Mouse (Mus musculus): ENCODE results near the gene Hist2h2aa2.
A peak's percentile ranks its signal among the peaks of the same experiment; 100 is the strongest.

The Hist2h2aa2 gene

GRCm38 (mm10) chr3:96236834-96237334 is 3.2 kb downstream of the Hist2h2aa2 start:
- no peak for DNase-seq (ENCODE audit: low read depth)

DNA sequence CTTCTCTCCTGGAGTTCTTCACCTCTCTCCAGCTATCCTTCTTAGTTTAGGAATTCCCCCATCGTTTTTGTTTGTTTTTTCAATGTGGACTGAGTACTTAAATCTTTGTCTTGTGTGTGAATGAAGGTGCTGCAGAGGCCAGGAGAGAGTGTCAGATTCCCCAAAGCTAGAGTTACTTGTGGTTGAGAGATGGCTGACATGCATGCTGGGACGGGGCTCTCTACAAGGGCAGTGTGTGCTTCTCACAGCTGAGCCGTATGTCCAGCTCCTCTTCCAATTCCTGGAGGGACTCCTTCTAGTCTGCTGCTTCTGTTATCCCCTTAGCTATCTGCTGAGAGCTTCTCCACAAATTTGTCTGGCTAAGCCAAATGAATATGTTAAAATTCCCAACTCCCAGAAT is 4.2 kb downstream of the Hist2h2aa2 start:
- no peak for DNase-seq (ENCODE audit: low read depth)

DNA sequence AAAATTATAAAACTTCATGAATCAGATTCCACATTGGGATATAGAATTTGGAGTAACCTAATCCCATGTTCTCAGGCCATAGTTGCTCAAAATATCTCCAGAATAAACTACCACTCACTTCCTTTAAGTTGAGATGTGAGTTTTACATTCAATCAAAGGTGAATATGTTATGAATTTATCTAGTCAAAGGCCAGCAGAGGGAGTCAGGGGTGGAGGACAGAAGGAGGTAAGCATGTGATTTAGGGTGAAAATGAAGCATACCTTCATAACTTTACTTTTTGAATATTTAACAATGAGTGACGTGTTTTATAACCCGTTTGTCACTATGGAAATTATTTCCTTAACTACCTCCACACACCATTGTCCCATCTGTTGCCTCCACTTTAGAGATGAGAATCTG is 5.2 kb downstream of the Hist2h2aa2 start:
- DNase-seq (ENCODE audit: low read depth), result peak; percentile 48

GRCm38 (mm10) chr3:96231758-96232120 is 8.3 kb downstream of the Hist2h2aa2 start:
- DNase-seq (ENCODE audit: low read depth), result no peak

- no peak for DNase-seq (ENCODE audit: low read depth)
These were observed 8.9 kb downstream of the Hist2h2aa2 start for GRCm38 (mm10) chr3:96230910-96231757.

- DNase-seq (ENCODE audit: low read depth), result no peak
These were observed 9.7 kb downstream of the Hist2h2aa2 start for GRCm38 (mm10) chr3:96230404-96230803.

DNA sequence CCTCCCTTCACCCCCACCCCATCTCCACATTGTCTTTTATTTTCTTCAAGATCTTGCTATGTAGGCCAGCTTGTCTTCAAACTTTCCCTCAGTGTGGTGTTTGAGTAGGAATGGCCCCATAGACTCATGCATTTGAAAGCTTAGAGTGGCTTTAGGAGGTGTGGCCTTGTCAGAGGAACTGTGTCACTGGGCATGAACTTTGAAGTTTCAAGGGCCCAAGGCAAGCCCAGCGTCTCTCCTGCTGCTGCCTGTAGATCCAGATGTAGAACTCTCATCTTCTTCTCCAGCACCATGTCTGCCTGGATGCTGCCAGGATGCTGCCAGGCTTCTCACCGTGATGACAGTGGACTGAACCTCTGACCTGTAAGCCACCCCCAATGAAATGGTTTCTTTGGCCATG is 11.2 kb downstream of the Hist2h2aa2 start:
- no peak for DNase-seq (ENCODE audit: low read depth)

- peak; percentile 89 for DNase-seq (ENCODE audit: low read depth)
These were observed 13.1 kb downstream of the Hist2h2aa2 start for GRCm38 (mm10) chr3:96226695-96227648.

DNA sequence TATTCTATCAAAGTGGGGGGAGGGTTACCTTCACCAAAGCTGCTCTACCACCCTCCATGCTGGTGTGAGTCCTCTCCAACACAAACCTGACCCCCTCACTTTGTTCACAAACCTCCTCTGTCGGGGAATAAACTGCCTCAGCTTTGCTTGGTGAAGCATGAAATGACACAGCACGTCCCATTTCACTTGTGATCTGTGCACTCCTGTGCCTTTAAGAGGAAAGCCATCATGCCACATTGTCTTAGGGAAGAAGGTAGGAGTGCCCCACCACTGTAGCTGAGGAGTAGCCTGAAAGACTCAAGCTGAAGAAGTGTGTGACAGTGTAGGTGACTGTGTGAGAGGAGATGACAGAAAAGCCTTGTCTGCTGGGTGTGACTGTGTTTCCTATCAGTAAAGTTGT is 14.7 kb downstream of the Hist2h2aa2 start:
- DNase-seq (ENCODE audit: low read depth), result no peak

- DNase-seq (ENCODE audit: low read depth), result no peak
These were observed 17.3 kb downstream of the Hist2h2aa2 start for GRCm38 (mm10) chr3:96222774-96223173.

DNA sequence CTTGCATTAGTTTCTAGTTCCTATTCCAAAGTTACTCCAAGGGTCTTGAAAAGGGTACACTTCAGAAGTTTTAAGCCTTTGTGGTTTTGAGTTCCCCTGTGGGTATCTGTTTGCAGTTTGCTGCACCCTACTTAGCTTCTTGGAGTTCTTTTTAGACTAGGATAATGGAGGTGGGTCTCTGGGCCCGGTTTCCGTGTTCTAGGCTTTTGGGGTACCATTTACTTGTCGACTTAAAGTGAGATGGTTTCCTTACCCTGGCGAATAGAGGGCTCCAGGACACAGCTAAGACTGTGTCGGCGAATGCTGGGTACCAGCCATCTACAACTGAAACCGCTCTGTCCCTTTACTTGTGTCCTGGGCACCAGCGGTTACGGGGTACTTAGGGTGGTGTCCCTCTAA is 18.4 kb downstream of the Hist2h2aa2 start:
- no peak for DNase-seq (ENCODE audit: low read depth)

DNA sequence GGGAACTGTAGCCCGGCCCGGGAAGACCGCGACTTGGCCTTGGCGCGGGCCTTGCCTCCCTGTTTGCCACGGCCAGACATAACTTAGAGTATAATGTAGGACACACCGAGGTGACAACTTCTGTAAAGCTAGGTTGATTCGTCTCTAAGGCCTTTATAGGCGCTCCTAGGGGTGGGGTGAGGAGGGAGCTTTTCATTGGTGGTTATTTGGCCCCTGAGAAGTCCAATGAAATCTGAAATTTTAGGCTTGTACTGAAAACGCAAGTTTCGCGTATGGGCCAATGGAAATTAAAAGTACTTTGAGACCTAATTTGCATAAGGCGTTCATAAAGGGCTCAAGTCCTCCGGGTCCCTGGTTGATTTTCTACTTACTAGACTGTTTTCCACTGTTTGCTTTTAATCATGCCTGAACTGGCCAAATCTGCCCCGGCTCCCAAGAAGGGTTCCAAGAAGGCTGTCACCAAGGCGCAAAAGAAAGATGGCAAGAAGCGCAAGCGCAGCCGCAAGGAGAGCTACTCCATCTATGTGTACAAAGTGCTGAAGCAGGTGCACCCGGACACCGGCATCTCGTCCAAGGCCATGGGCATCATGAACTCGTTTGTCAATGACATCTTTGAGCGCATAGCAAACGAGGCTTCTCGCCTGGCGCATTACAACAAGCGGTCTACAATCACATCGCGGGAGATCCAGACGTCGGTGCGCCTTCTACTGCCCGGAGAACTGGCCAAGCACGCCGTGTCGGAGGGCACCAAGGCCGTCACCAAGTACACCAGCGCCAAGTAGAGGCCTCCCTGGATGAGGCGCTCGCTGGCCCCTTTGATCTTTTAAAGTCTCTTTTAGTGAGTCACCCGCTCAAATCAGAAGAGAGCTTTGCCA is 19.1 kb downstream of the Hist2h2aa2 start, which contains the start of the genes Hist2h2ac and Hist2h2be:
Gene Hist2h2ac, minus strand, starts transcription at position 116 of the 875 bp plus-strand sequence.
Gene Hist2h2be, plus strand, starts transcription at position 355 of the 875 bp plus-strand sequence.
- DNase-seq (ENCODE audit: low read depth), result peak; percentile 100

- DNase-seq (ENCODE audit: low read depth), result peak; percentile 87
These were observed 19.8 kb downstream of the Hist2h2aa2 start for GRCm38 (mm10) chr3:96220131-96220764.

- DNase-seq (ENCODE audit: low read depth), result peak; percentile 99
These were observed 20.4 kb downstream of the Hist2h2aa2 start, which contains the start of the genes Bola1 and Hist2h2ab for GRCm38 (mm10) chr3:96219661-96220130. Bola1 (minus strand) TSS chr3:96219709. Hist2h2ab (plus strand) TSS chr3:96219865.

DNA sequence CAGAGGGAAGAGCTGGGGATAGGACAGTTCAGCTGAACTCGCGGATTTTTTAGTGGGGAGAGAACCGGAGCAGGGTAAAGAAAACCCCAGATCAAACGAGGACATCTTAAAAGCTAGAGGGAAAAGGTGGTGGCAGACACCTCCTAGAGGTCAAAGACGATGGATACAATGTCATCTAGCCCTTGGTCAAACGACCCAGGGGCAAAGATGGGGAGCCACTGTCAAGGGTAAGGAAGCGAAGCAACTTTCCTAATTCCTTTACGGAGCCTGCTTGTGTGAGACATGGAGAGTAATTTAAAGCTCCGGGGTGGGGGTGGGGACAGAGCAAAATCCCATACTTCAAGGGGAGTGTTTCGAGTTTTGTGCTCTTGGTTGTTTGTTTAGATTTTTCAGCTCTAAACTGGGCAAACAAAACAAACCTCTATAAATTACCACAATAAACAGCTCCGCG is 20.9 kb downstream of the Hist2h2aa2 start:
- peak; percentile 83 for DNase-seq (ENCODE audit: low read depth)

DNA sequence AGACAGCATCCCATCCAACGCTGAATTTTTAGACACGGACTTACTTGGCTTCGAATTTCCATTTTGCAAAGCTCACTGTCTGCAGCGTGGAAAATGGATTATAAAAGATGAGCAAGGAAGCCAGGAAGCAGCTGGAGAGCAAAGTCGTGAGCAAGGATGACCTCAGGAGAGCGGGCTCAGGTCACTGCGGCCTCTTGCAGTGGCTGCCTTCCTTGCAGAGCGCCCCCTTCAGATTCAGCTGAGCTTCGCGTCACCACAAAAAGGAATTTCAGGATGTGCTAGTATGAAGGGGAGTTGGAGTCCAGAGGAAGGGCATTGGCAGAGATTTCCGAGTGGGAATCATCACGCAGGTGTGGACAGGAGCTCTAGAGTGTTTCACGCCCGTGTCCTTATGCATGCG is 30.8 kb downstream of the Hist2h2aa2 start:
- DNase-seq (ENCODE audit: low read depth), result no peak

DNA sequence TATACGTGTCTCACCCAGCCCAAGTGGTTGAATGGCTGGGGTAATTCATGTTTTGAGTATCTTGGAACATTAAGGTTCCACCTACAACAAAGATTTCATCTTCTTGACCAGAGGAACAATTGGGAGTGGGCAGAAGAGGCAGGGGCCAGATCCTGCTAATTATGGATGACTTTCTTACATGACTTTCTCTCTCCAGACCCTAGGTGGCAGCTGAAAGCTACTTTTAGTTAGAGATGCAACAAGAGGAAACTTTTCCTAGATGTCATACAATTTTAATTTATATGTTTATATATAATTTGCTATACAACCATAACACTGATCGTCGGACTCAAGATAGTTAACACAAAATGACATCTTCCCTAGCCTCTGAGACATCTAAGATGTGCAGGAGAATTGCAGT is 32.3 kb downstream of the Hist2h2aa2 start:
- peak; percentile 32 for DNase-seq (ENCODE audit: low read depth)

- DNase-seq (ENCODE audit: low read depth), result peak; percentile 18
These were observed 40.3 kb downstream of the Hist2h2aa2 start for GRCm38 (mm10) chr3:96199731-96200130.

DNA sequence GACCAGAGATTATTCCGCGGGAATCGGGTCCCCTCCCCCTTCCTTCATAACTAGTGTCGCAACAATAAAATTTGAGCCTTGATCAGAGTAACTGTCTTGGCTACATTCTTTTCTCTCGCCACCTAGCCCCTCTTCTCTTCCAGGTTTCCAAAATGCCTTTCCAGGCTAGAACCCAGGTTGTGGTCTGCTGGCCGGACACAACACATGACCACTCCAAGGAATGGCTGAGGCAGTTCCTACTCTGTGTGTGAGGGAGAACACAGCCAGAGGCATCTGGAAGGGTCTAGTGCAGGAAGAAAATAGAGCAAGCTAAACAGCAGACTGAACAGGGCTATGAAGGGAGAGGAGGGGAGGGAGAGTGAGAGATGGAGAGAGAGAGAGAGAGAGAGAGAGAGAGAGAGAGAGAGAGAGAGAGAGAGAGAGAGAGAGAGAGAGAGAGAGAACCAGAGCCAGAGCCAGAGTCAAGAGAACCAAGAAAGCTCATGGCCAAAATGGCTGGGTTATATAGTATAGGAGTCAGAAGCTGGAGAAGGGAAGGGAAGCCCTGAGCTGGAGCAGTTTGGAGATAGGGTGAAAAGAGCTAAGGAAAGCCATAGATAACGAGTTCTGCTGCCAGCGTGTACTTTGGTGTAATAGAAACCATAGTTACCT is 41.4 kb downstream of the Hist2h2aa2 start:
- peak; percentile 33 for DNase-seq (ENCODE audit: low read depth)

DNA sequence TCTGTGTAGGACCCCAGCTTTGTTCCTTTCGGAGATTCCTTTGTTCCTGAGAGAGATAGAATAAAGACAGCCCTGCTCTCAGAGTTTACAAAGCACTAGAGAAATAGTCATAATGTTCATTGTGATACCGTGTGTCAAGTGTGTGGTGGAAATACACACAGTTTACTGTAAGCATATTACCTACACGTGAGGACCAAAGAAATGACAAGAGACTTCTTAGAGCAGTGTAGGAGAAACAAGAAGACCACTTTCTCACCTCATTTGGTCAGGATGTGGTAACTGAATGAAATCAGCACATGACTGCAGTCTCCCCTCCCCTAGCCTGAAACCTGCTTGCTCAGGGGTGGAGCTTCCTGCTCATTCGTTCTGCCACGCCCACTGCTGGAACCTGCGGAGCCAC is 41.9 kb downstream of the Hist2h2aa2 start:
- peak; percentile 92 for DNase-seq (ENCODE audit: low read depth)
